Mouse (Mus musculus): ENCODE measurements around the gene Gm28539. TPM values are rescaled to one million over a fixed set of nuclear protein-coding genes. Genes with fewer than 3 reads are reported as not detected.
"Not testable (repeated sequence)": the region's sequence is repeated elsewhere in the genome, so short reads cannot be mapped to it uniquely, and the experiment has no call there.

The Gm28539 gene
- polyA plus RNA-seq, 1 experiment from 2014 or later = not detected

- no peak overlapping the region for H3K4me2 ChIP-seq
- H3K4me3 ChIP-seq = no peak overlapping the region
- no peaks in the 10 kb centered on the region for H3K27me3 ChIP-seq
- H3K36me3 ChIP-seq = peaks cover 34% of the 10 kb centered on the region
- no peaks in the 10 kb centered on the region for H3K4me1 ChIP-seq
- ATAC-seq (ENCODE audit: borderline replicate concordance, extremely low read depth, low FRiP score, low TSS enrichment) = peak; percentile 59; the same call in 1 of the 2 replicates
- WGBS = 32% methylated on average over 3 of the region's 3 CpGs
- no peak overlapping the region for H3K9ac ChIP-seq
- H3K27ac ChIP-seq = peak overlapping the region; percentile 73
- H3K9me3 ChIP-seq = no peaks in the 10 kb centered on the region
These were observed 134.5 kb downstream of the Gm28539 start for GRCm38 (mm10) chr16:18970837-18971236.

- H3K4me1 ChIP-seq; H3K9me3 ChIP-seq; H3K27me3 ChIP-seq; ATAC-seq (ENCODE audit: borderline replicate concordance, extremely low read depth, low FRiP score, low TSS enrichment); H3K4me2 ChIP-seq; H3K4me3 ChIP-seq; H3K36me3 ChIP-seq; H3K9ac ChIP-seq; H3K27ac ChIP-seq: not testable (repeated sequence)
- 84% methylated on average over 23 of the region's 23 CpGs for WGBS
These were observed 139.3 kb downstream of the Gm28539 start for GRCm38 (mm10) chr16:18975665-18976064.

GRCm38 (mm10) chr16:18976315-18976714 is 139.9 kb downstream of the Gm28539 start:
- no peak; the same call in 1 of the 2 replicates for ATAC-seq (ENCODE audit: borderline replicate concordance, extremely low read depth, low FRiP score, low TSS enrichment)
- no peaks in the 10 kb centered on the region for H3K4me1 ChIP-seq
- H3K9ac ChIP-seq = no peak overlapping the region
- no peak overlapping the region for H3K4me2 ChIP-seq
- H3K9me3 ChIP-seq = no peaks in the 10 kb centered on the region
- 69% methylated on average over 23 of the region's 23 CpGs for WGBS
- peaks cover 1% of the 10 kb centered on the region; the same call in 1 of the 2 replicates for H3K36me3 ChIP-seq
- H3K27me3 ChIP-seq = no peaks in the 10 kb centered on the region
- H3K4me3 ChIP-seq = no peak overlapping the region
- H3K27ac ChIP-seq = no peak overlapping the region

GRCm38 (mm10) chr16:18986381-18986780 is 150.0 kb downstream of the Gm28539 start:
- H3K4me2 ChIP-seq = no peak overlapping the region
- no peaks in the 10 kb centered on the region for H3K27me3 ChIP-seq
- no peaks in the 10 kb centered on the region for H3K9me3 ChIP-seq
- H3K4me3 ChIP-seq = no peak overlapping the region
- no peak overlapping the region for H3K9ac ChIP-seq
- 84% methylated on average over 3 of the region's 3 CpGs for WGBS
- no peak for ATAC-seq (ENCODE audit: borderline replicate concordance, extremely low read depth, low FRiP score, low TSS enrichment)
- no peaks in the 10 kb centered on the region for H3K4me1 ChIP-seq
- H3K36me3 ChIP-seq = no peaks in the 10 kb centered on the region
- H3K27ac ChIP-seq = no peak overlapping the region

- no peak overlapping the region for H3K9ac ChIP-seq
- 92% methylated on average over 5 of the region's 5 CpGs for WGBS
- H3K4me2 ChIP-seq = no peak overlapping the region
- H3K36me3 ChIP-seq = no peaks in the 10 kb centered on the region
- H3K27ac ChIP-seq = no peak overlapping the region
- no peaks in the 10 kb centered on the region for H3K9me3 ChIP-seq
- no peak overlapping the region for H3K4me3 ChIP-seq
- no peaks in the 10 kb centered on the region for H3K4me1 ChIP-seq
- no peaks in the 10 kb centered on the region for H3K27me3 ChIP-seq
- no peak for ATAC-seq (ENCODE audit: borderline replicate concordance, extremely low read depth, low FRiP score, low TSS enrichment)
These were observed 150.5 kb downstream of the Gm28539 start for GRCm38 (mm10) chr16:18986860-18987259.

GRCm38 (mm10) chr16:19002610-19003389 is 166.4 kb downstream of the Gm28539 start:
- H3K27me3 ChIP-seq; ATAC-seq (ENCODE audit: borderline replicate concordance, extremely low read depth, low FRiP score, low TSS enrichment); H3K27ac ChIP-seq; H3K4me2 ChIP-seq; H3K9ac ChIP-seq; H3K4me3 ChIP-seq; H3K4me1 ChIP-seq; H3K9me3 ChIP-seq; H3K36me3 ChIP-seq: not testable (repeated sequence)
- WGBS = 48% methylated on average over 2 of the region's 2 CpGs

- Histone ChIP-seq H3K27ac (no peak overlapping the region), H3K36me3 (no peaks in the 10 kb centered on the region), H3K9ac (no peak overlapping the region), H3K4me1 (no peaks in the 10 kb centered on the region), H3K4me3 (no peak overlapping the region), H3K9me3 (no peaks in the 10 kb centered on the region), H3K27me3 (no peaks in the 10 kb centered on the region), H3K4me2 (no peak overlapping the region)
- ATAC-seq (ENCODE audit: borderline replicate concordance, extremely low read depth, low FRiP score, low TSS enrichment) = no peak
- WGBS = 72% methylated on average over 1 of the region's 1 CpGs
These were observed 167.4 kb downstream of the Gm28539 start for GRCm38 (mm10) chr16:19003757-19004156.

- H3K4me3 ChIP-seq = no peak overlapping the region
- H3K4me1 ChIP-seq = no peaks in the 10 kb centered on the region
- WGBS = 68% methylated on average over 3 of the region's 3 CpGs
- ATAC-seq (ENCODE audit: borderline replicate concordance, extremely low read depth, low FRiP score, low TSS enrichment) = no peak
- no peaks in the 10 kb centered on the region for H3K27me3 ChIP-seq
- no peak overlapping the region for H3K27ac ChIP-seq
- H3K4me2 ChIP-seq = no peak overlapping the region
- no peaks in the 10 kb centered on the region for H3K36me3 ChIP-seq
- no peaks in the 10 kb centered on the region for H3K9me3 ChIP-seq
- H3K9ac ChIP-seq = no peak overlapping the region
These were observed 168.9 kb downstream of the Gm28539 start for GRCm38 (mm10) chr16:19005298-19005697.

Other genes with a start within 250 kb of the Gm28539 start
- 10.9 and 13.1 TPM in 2 replicates for gene Tbx1, start 245.9 kb upstream of the Gm28539 start, polyA plus RNA-seq (2015; fragmentation: Nextera tagmentation; extraction: Ambion mirVana)
- gene Gp1bb, start 214.2 kb upstream of the Gm28539 start, polyA plus RNA-seq (2015; fragmentation: Nextera tagmentation; extraction: Ambion mirVana) = 2.8 and 4.3 TPM in 2 replicates
- gene Gm49601, start 210.2 kb upstream of the Gm28539 start, polyA plus RNA-seq (2015; fragmentation: Nextera tagmentation; extraction: Ambion mirVana) = 3.2 and 4.0 TPM in 2 replicates
- gene Sept5, start 206.6 kb upstream of the Gm28539 start, polyA plus RNA-seq (2015; fragmentation: Nextera tagmentation; extraction: Ambion mirVana) = 20.2 and 20.9 TPM in 2 replicates
- gene Cldn5, start 59.7 kb upstream of the Gm28539 start, polyA plus RNA-seq (2015; fragmentation: Nextera tagmentation; extraction: Ambion mirVana) = 117 and 126 TPM in 2 replicates
- gene Ufd1, start 24.8 kb upstream of the Gm28539 start, polyA plus RNA-seq (2015; fragmentation: Nextera tagmentation; extraction: Ambion mirVana) = 92.2 and 94.1 TPM in 2 replicates
- gene Cdc45, start 24.6 kb upstream of the Gm28539 start, polyA plus RNA-seq (2015; fragmentation: Nextera tagmentation; extraction: Ambion mirVana) = 56.5 and 59.3 TPM in 2 replicates
- gene 2510002D24Rik, start within 50 bp of the Gm28539 start, polyA plus RNA-seq (2015; fragmentation: Nextera tagmentation; extraction: Ambion mirVana) = 34.7 and 38.7 TPM in 2 replicates
- 82.9 and 87.9 TPM in 2 replicates for gene Mrpl40, start 40.3 kb downstream of the Gm28539 start, polyA plus RNA-seq (2015; fragmentation: Nextera tagmentation; extraction: Ambion mirVana)
- gene Hira, start 40.5 kb downstream of the Gm28539 start, polyA plus RNA-seq (2015; fragmentation: Nextera tagmentation; extraction: Ambion mirVana) = 13.1 TPM in 2 replicates

All from lung, embryonic 15.5 days (tissue).